Comparison of ENCODE assay signal across 8 mouse cellular contexts in the genomic region with DNA sequence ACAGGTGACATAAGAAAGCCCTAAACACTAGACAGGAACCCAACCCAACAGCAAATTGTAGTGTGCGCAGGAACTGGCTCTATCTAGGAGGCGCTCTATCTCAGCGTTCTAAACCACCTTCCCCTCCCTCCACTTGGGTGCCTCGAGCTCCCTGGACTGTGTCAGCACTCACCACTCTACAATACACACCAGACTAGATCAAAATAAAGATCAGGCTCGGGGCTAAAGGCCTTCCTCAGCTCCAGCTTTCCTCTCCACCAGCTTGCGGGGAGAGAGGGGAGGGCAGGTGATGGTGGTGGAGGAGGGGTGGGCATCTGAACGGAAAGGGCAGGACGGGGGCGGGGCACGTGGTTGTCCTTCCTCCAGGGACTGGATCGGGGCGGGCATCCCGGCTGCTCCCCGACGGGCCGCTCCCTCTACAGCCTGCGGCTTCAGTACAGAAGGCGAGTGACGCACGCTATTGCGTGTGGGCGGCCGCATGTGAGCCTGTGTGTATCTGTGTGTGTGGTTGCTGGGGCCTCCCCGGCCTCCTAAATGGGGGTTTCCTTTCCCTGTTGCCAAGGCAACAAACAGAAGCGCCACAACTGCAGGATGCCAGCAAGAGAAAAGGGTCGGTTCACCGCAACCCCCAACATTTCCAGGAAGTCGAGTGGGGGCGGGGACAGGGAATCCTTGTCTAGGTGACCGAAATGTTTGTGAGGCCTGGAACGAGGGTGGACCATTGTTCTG. TPM values are rescaled to one million over a fixed set of nuclear protein-coding genes. Genes with fewer than 3 reads are reported as not detected.
DNase-seq lines count a peak whose midpoint lies in the region; ATAC-seq lines count a peak whose summit lies in the region.

Gene Lmna, minus strand, starts transcription at position 265 of the 729 bp plus-strand sequence.

- H3K4me2 ChIP-seq in intestine, embryonic 16.5 days (ENCODE audit: low read depth, low read length): peak within 1 kb of the TSS; percentile 70

- peaks cover 77% of the 10 kb centered on the region for H3K4me1 ChIP-seq in embryonic facial prominence, embryonic 10.5 days
- peaks cover 53% of the 10 kb centered on the region for H3K4me1 ChIP-seq in intestine, embryonic 16.5 days (ENCODE audit: control insufficient read depth, insufficient read depth, low read length)

- H3K27ac ChIP-seq in embryonic facial prominence, embryonic 10.5 days (replicated peaks): peak within 1 kb of the TSS; percentile 93
- H3K27ac ChIP-seq in intestine, embryonic 16.5 days (ENCODE audit: low read length): peak within 1 kb of the TSS; percentile 97

- peak; percentile 97 for DNase-seq in adrenal gland, postnatal 10 days
- peak; percentile 97 for DNase-seq in embryonic facial prominence, embryonic 10.5 days (ENCODE audit: low spot score)
- DNase-seq in gonadal fat pad, adult 2 months (ENCODE audit: low read depth): no peak
- peak; percentile 92 to 97 for DNase-seq in left cerebral cortex, postnatal 25 days (ENCODE audit: low spot score in 2 of 2)
- peak; percentile 96 for DNase-seq in mesoderm, embryonic 11.5 days (ENCODE audit: low read depth, low spot score)
- DNase-seq in right cerebral cortex, postnatal 36 days (ENCODE audit: low spot score in 2 of 2): peak; percentile 94 to 95
- peak; percentile 92 to 96 for DNase-seq in urinary bladder, postnatal 4 days (ENCODE audit: low spot score in 2 of 2)

- WGBS in embryonic facial prominence, embryonic 10.5 days: 2% methylated on average over 31 of the region's 31 CpGs
- WGBS in intestine, embryonic 16.5 days: under 1% methylated on average over 31 of the region's 31 CpGs

- H3K4me3 ChIP-seq in embryonic facial prominence, embryonic 10.5 days: peak within 1 kb of the TSS; percentile 56
- peak within 1 kb of the TSS; percentile 46 for H3K4me3 ChIP-seq in intestine, embryonic 16.5 days (ENCODE audit: low read length)

- no peaks in the 10 kb centered on the region for H3K36me3 ChIP-seq in embryonic facial prominence, embryonic 10.5 days (replicated peaks)
- no peaks in the 10 kb centered on the region for H3K36me3 ChIP-seq in intestine, embryonic 16.5 days (ENCODE audit: control insufficient read depth, insufficient read depth, low read length)

- intact Hi-C loops in left cerebral cortex, postnatal 25 days (cut with DNase I): no loop called here

- H3K9me3 ChIP-seq in embryonic facial prominence, embryonic 10.5 days: no peaks in the 10 kb centered on the region
- no peaks in the 10 kb centered on the region for H3K9me3 ChIP-seq in intestine, embryonic 16.5 days (ENCODE audit: control insufficient read depth, low read length)

- no peaks in the 10 kb centered on the region for H3K27me3 ChIP-seq in embryonic facial prominence, embryonic 10.5 days (replicated peaks; ENCODE audit: low read depth, poor library complexity, severe bottlenecking)
- H3K27me3 ChIP-seq in intestine, embryonic 16.5 days (replicated peaks; ENCODE audit: control insufficient read depth, insufficient read depth, low read length): no peaks in the 10 kb centered on the region

- peak; percentile 90 for ATAC-seq in intestine, embryonic 16.5 days

- H3K9ac ChIP-seq in intestine, embryonic 16.5 days (ENCODE audit: low read depth, low read length): peak within 1 kb of the TSS; percentile 69

RNA-seq across cellular contexts. Expression of gene Lmna, which starts in this region (rescaled TPM):
- total RNA-seq in adrenal gland, postnatal 10 days (2021): 100 to 1,000 TPM; 102 to 104 TPM
- 15.2 and 17.9 TPM in 2 replicates for polyA plus RNA-seq in embryonic facial prominence, embryonic 10.5 days (2016; fragmentation: Nextera tagmentation; extraction: Ambion mirVana)
- polyA plus RNA-seq in gonadal fat pad, adult 2 months (2012; rRNA removed): 125 and 138 TPM in 2 replicates
- polyA plus RNA-seq in intestine, embryonic 16.5 days (2015; fragmentation: Nextera tagmentation; extraction: Ambion mirVana): 126 and 127 TPM in 2 replicates
- total RNA-seq in left cerebral cortex, postnatal 25 days (2021): 10 to 100 TPM; 42.1 to 48.7 TPM
